Mouse (Mus musculus) bone marrow macrophage, adult 2 months (primary cell): Measurements from ENCODE around the gene Acot7.

Experiments used
- CTCF ChIP-seq: IDR thresholded peaks from 2 replicates; pipeline ENCODE4 v1.5.1; 2012; ENCODE audit warnings: low read depth, mild to moderate bottlenecking, low read length, moderate library complexity
- POLR2A ChIP-seq: IDR thresholded peaks from 2 replicates; pipeline ENCODE4 v1.6.1; 2012; ENCODE audit warnings: mild to moderate bottlenecking, low read depth, low read length, borderline replicate concordance

DNA sequence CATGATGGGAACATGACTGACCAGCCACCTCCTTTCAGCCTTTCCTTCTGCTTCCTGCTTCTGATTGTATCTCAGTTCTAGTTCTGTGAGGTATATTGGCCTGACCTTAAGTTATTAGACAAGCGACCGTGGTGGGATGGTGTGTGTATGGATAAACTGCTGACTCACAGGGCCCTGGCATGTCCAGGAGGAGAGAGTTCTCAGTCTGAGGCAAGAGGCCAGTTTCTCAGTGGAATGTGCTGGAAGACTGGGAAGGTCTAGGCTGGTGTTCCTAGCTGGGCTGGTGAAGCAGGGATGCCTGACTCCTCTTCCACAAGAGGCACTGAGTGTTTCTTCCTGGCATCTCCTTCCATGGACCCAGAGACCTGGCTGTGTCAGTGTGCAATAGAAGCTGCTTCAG is 15.2 kb upstream of the Acot7 start:
- TF ChIP-seq POLR2A (no peak), CTCF (no peak)
